Mouse (Mus musculus) embryonic facial prominence, embryonic 11.5 days (tissue): Measurements from ENCODE around the gene Muc13. TPM values are rescaled to one million over a fixed set of nuclear protein-coding genes. Genes with fewer than 3 reads are reported as not detected.

Experiments used
- ATAC-seq: fragments of 200-750 bp; cut with Nextera tagmentation; replicated peaks from 2 replicates; pipeline ENCODE4 v1.8.0; 2017; ENCODE audit warnings: low read depth; ENCODE audit not compliant: insufficient number of reproducible peaks, low FRiP score, low TSS enrichment
- DNase-seq: peaks from one replicate; pipeline ENCODE4 v3.0.0-alpha.2; 2015; ENCODE audit warnings: low spot score
- H3K27ac ChIP-seq: fragments of 300-500 bp; sonication (generic); replicated peaks from 2 replicates; pipeline ENCODE4 v1.5.1; 2014; ENCODE audit warnings: mild to moderate bottlenecking, low read depth, low read length, control low read depth
- H3K27me3 ChIP-seq: fragments of 300-500 bp; sonication (generic); 2 replicates; pipeline ENCODE4 v1.6.1; 2014; ENCODE audit warnings: mild to moderate bottlenecking, low read length, moderate library complexity, mixed read lengths; ENCODE audit not compliant: control insufficient read depth, insufficient read depth
- H3K36me3 ChIP-seq: fragments of 300-500 bp; sonication (generic); replicated peaks from 2 replicates; pipeline ENCODE4 v1.6.1; 2014; ENCODE audit warnings: low read depth, mild to moderate bottlenecking, low read length, moderate library complexity, mixed read lengths; ENCODE audit not compliant: control insufficient read depth, insufficient read depth
- H3K4me1 ChIP-seq: fragments of 300-500 bp; sonication (generic); 2 replicates; pipeline ENCODE4 v1.6.1; 2014; ENCODE audit warnings: low read length, mixed read lengths; ENCODE audit not compliant: control insufficient read depth, insufficient read depth
- H3K4me2 ChIP-seq: fragments of 300-500 bp; sonication (generic); 2 replicates; pipeline ENCODE4 v1.6.1; 2014; ENCODE audit warnings: low read depth, mild to moderate bottlenecking, control low read depth, low read length, moderate library complexity
- H3K4me3 ChIP-seq: fragments of 300-500 bp; sonication (generic); 2 replicates; pipeline ENCODE4 v1.5.1; 2014; ENCODE audit warnings: low read depth, low read length, control low read depth
- H3K9ac ChIP-seq: fragments of 300-500 bp; sonication (generic); replicated peaks from 2 replicates; pipeline ENCODE4 v1.6.1; 2014; ENCODE audit warnings: mild to moderate bottlenecking, control low read depth, low read length
- H3K9me3 ChIP-seq: fragments of 300-500 bp; sonication (generic); replicated peaks from 2 replicates; pipeline ENCODE4 v1.6.1; 2016; ENCODE audit warnings: mild to moderate bottlenecking, low read length, inconsistent platforms, mixed read lengths; ENCODE audit not compliant: control insufficient read depth
- WGBS: fragments of 180-500 bp; shearing (Covaris S2); extraction: QIAGEN DNeasy Blood & Tissue Kit; methylation state at CpG from one replicate; pipeline ENCODE4 v1.1.7; 2014; 5-methylcytosine and 5-hydroxymethylcytosine counted together
- polyA plus RNA-seq: library from polyadenylated mRNA; unstranded; fragments of >200 nt; fragmentation: Nextera tagmentation; extraction: Ambion mirVana; gene quantifications from 2 replicates; pipeline ENCODE4 v1.2.1, GENCODE M21; 2014

Muc13 gene
- polyA plus RNA-seq, 1 experiment from 2014 or later: 0.34 TPM

GRCm38 (mm10) chr16:33844150-33844611, 50.3 kb downstream of the Muc13 start:
- Histone ChIP-seq H3K9me3 (no peaks in the 10 kb centered on the region), H3K4me3 (no peak overlapping the region), H3K4me1 (no peaks in the 10 kb centered on the region), H3K9ac (no peak overlapping the region), H3K36me3 (no peaks in the 10 kb centered on the region), H3K4me2 (no peak overlapping the region), H3K27ac (no peak overlapping the region), H3K27me3 (no peaks in the 10 kb centered on the region)
- ATAC-seq: no peak
- DNase-seq: no peak
- 46% methylated on average over 4 of the region's 4 CpGs for WGBS

- WGBS: 83% methylated on average over 6 of the region's 6 CpGs
- ATAC-seq (no peak), DNase-seq (no peak)
- no peaks in the 10 kb centered on the region for H3K36me3 ChIP-seq
- no peaks in the 10 kb centered on the region for H3K4me1 ChIP-seq
- no peak overlapping the region for H3K4me2 ChIP-seq
- H3K27me3 ChIP-seq: no peaks in the 10 kb centered on the region
- H3K27ac ChIP-seq: no peak overlapping the region
- no peak overlapping the region for H3K4me3 ChIP-seq
- H3K9ac ChIP-seq: no peak overlapping the region
- H3K9me3 ChIP-seq: no peaks in the 10 kb centered on the region
Measured at GRCm38 (mm10) chr16:33844866-33845265, 51.0 kb downstream of the Muc13 start.

- no peaks in the 10 kb centered on the region for H3K36me3 ChIP-seq
- no peak for ATAC-seq
- H3K4me2 ChIP-seq: no peak overlapping the region
- H3K27ac ChIP-seq: no peak overlapping the region
- H3K27me3 ChIP-seq: no peaks in the 10 kb centered on the region
- no peak for DNase-seq
- H3K4me3 ChIP-seq: no peak overlapping the region
- no peaks in the 10 kb centered on the region for H3K9me3 ChIP-seq
- no peaks in the 10 kb centered on the region for H3K4me1 ChIP-seq
- H3K9ac ChIP-seq: no peak overlapping the region
Measured at GRCm38 (mm10) chr16:33853271-33853670, 59.4 kb downstream of the Muc13 start.

GRCm38 (mm10) chr16:33858766-33859165, 64.9 kb downstream of the Muc13 start:
- no peak overlapping the region for H3K27ac ChIP-seq
- no peaks in the 10 kb centered on the region for H3K9me3 ChIP-seq
- no peak overlapping the region for H3K4me3 ChIP-seq
- WGBS: 78% methylated on average over 2 of the region's 2 CpGs
- no peak overlapping the region for H3K9ac ChIP-seq
- DNase-seq (no peak), ATAC-seq (no peak; the same call in 1 of the 2 replicates)
- no peak overlapping the region for H3K4me2 ChIP-seq
- H3K4me1 ChIP-seq: no peaks in the 10 kb centered on the region
- no peaks in the 10 kb centered on the region for H3K27me3 ChIP-seq
- no peaks in the 10 kb centered on the region for H3K36me3 ChIP-seq

- Histone ChIP-seq H3K4me1 (no peaks in the 10 kb centered on the region), H3K27ac (no peak overlapping the region), H3K36me3 (no peaks in the 10 kb centered on the region), H3K27me3 (no peaks in the 10 kb centered on the region), H3K4me3 (no peak overlapping the region), H3K4me2 (no peak overlapping the region), H3K9me3 (no peaks in the 10 kb centered on the region), H3K9ac (no peak overlapping the region)
- DNase-seq (no peak), ATAC-seq (no peak)
- 62% methylated on average over 5 of the region's 5 CpGs for WGBS
Measured at GRCm38 (mm10) chr16:33859380-33859779, 65.5 kb downstream of the Muc13 start.

- Histone ChIP-seq H3K27me3 (no peaks in the 10 kb centered on the region), H3K9ac (no peak overlapping the region), H3K27ac (no peak overlapping the region), H3K4me1 (no peaks in the 10 kb centered on the region), H3K9me3 (no peaks in the 10 kb centered on the region), H3K36me3 (no peaks in the 10 kb centered on the region), H3K4me3 (no peak overlapping the region), H3K4me2 (no peak overlapping the region)
- ATAC-seq: no peak
- WGBS: 55% methylated on average over 14 of the region's 14 CpGs
- no peak for DNase-seq
Measured at GRCm38 (mm10) chr16:33859988-33860700, 66.3 kb downstream of the Muc13 start.

GRCm38 (mm10) chr16:33862406-33862805, 68.6 kb downstream of the Muc13 start:
- no peak overlapping the region for H3K27ac ChIP-seq
- WGBS: 83% methylated on average over 4 of the region's 4 CpGs

GRCm38 (mm10) chr16:33863208-33863751, 69.4 kb downstream of the Muc13 start:
- Histone ChIP-seq H3K27ac (no peak overlapping the region), H3K27me3 (no peaks in the 10 kb centered on the region), H3K4me2 (no peak overlapping the region), H3K9ac (no peak overlapping the region), H3K4me3 (no peak overlapping the region), H3K9me3 (no peaks in the 10 kb centered on the region), H3K4me1 (no peaks in the 10 kb centered on the region), H3K36me3 (no peaks in the 10 kb centered on the region)
- ATAC-seq (no peak), DNase-seq (no peak)
- WGBS: 82% methylated on average over 5 of the region's 5 CpGs

More at GRCm38 (mm10) chr16:33862406-33862805, 68.6 kb downstream of the Muc13 start:
- DNase-seq (no peak), ATAC-seq (no peak)
- no peak overlapping the region for H3K4me2 ChIP-seq
- H3K9ac ChIP-seq: no peak overlapping the region
- H3K4me1 ChIP-seq: no peaks in the 10 kb centered on the region
- no peaks in the 10 kb centered on the region for H3K9me3 ChIP-seq
- H3K4me3 ChIP-seq: no peak overlapping the region
- H3K36me3 ChIP-seq: no peaks in the 10 kb centered on the region
- H3K27me3 ChIP-seq: no peaks in the 10 kb centered on the region
